Mouse (Mus musculus) telencephalon, adult 2 months (tissue): ENCODE measurements around the gene 2310046K23Rik.
A peak's percentile ranks its signal among the peaks of the same experiment; 100 is the strongest.
"Not testable (repeated sequence)": the region's sequence is repeated elsewhere in the genome, so short reads cannot be mapped to it uniquely, and the experiment has no call there.

ENCODE experiments used
- DNase-seq: peaks from one replicate; pipeline ENCODE4 v3.0.0-alpha.2; 2011; ENCODE audit warnings: low read depth, low spot score

The 2310046K23Rik gene

DNA sequence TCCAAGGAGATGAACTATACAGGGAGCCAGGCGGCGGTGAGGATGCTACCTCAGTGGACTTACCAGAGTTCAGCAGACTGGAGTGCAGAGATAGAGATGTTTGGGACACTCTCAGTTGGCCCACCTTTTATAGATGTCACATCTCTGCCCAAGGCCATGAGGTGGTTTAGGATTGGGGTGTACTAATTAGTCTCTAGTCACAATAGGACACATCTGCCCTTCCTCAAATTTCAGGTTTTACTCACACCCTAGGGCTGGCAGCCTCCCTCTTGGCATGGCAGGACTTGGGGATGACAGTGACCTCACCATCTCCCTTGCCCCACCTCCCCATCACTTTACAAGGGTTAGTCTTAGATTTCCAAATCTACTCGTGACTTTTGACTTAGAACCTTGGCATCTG lies at the start of gene 2310046K23Rik:
2310046K23Rik (minus strand) TSS at position 101 of the 400 bp plus-strand sequence.
- no peak for DNase-seq

DNA sequence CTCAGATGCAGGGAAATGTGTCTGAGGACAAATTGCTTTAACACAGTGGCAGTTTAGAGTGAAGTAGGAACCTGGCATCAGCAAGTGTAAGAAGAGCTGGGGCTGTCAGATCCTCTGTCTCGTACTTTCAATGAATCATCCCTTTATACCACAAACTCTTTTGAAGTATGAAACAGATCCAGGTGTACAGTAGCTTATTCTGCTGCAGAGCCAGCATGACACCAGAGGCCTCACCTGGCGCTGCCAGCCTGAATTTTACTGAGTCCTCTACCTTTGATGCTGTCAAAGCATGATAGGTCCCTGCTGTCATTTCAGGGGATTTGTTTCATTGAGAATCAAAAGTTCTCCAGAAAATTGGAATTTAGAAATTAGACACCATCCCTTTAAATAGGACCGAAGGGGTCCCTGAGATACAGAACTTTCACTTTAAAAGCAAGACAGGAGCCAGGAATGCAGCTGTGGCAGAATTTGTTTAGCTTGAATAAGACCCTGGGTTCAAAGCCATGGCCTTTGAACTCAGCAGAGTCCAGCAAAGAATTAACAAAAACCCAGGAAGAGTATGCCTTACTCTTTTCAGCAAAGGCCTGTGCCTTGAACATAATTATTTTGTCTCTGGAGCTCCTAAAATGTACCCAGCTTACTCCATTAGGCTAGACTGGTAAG lies 49.0 kb upstream of the 2310046K23Rik start:
- no peak for DNase-seq

DNA sequence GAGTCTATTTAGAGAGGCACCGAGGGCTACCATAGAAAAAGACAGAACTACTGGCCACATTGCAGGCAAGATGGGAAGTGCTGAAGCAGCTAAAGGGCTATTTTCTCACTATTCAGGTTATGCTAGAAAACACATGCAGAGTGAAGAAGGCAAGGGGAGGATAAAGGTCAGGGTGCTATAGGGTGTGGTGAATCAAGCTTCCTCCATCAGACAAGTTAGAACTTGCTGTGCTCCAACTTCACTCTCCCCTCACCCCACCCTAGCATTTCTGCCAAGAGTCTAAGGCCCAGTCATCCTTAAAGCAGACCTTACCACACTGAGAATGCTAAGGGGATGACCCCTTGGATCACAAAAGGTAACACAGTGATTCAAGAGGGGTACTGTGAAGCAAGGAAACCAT lies 45.2 kb upstream of the 2310046K23Rik start:
- no peak for DNase-seq

DNA sequence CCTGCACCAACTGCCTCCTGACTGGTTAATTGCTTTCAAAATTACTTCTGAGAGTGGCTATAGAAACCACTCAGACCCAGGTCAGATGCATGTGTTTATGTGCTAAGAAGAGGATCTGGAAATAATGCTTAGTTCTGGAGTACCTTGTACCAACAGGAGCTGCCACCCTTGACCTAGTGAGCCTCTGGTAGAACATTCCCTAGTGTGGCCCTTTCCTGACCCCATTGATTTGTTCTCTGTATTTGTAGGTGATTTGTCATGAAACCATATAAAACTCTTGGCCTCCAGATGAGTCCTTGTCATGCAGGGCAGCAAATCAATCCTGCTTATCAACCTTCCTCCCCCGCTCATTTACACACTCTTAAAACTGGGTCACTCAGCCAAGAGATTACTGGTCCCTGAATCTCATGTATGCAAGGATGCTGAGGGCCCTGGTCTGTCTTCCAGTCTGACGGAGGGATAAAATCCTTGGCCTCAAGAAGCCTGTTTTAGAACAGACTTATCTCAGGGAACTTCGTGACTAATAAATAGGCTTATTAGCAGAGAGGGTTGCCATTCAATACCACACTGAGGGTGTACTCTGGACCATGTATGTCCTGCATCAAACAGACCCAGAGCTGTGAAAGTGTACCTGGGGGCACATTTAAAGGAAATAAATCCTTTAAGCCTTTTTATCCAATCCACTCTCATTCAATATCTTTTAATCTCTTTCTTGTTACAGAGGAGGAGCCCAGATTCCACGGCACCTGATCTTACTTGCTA lies 44.5 kb upstream of the 2310046K23Rik start:
- DNase-seq: no peak

DNA sequence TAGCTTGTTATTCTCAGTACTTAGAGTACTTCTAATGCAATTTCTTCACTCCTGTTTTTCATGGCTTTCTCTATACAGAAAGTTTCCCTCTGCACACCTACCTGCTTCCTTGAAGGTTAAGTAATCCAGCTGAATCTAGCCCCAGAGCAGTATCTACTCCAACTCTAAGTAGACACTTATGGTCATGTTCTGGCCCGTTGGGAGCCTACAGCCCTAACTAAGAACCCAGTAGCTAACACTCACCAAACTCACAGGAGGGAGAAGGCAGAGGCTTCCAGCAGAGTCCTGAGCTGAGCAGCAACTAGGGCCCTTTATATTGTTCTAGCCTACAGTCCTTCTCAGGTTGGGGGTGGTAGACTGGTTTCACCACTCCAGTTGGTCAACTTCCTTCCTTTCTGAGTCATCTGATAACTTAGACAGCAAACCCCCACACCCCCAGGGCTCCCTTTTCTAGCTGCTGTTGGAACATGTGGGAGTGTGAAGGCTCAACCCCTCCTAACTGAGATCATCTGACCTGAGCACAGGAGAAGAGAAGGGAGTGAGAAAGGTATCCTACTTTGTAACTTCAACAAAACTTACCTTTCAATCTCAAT lies 39.2 kb upstream of the 2310046K23Rik start, which contains the start of gene Ivl:
Ivl (minus strand) TSS at position 287 of the 593 bp plus-strand sequence.
- no peak for DNase-seq

DNA sequence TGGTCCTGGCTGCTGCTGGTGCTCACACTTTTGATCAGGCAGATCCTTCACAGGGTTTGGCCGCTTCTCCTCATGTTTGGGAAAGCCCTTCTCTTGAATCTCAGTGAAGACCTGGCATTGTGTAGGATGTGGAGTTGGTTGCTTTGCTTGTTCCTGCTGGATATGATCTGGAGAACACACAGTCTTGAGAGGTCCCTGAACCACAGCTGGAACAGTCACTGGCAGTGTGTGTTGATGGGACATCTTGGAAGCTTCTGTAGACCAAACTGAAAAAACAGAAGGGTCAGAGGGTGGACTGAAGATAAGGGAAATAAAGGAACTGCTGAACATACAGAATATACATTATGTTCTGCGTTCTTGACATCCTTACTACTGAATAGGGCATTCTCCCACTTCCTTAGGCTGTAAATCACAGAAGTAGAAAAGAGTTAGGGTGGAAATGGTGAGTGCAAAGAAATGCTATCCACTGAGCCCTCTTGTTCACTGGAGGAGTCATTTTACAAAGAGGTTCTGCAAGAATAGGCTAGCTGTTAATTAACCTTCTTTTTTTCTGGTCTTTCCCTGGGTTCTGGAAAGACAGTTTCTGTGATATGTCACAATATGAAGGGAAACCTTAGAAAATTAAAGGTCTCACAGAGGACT lies 38.3 kb upstream of the 2310046K23Rik start:
- no peak for DNase-seq

DNA sequence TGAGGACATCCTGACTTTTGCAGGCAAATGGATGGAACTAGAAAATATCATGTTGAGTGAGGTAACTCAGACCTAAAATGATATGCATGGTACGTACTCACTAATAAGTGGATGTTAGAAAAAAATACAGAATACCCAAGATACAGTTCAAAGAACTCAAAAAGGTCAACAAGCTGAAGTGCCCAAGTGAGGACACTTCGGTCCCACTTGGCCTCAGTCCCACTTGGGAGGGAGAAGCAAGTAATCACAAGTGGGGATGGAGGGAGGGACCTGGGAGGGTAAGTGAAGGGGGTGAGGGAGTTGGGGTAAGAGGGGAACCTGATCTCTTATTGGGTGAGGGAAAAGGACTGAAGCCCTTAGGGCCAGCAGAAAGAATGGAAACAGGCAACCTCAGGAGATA lies 34.4 kb upstream of the 2310046K23Rik start:
- DNase-seq: no peak

DNA sequence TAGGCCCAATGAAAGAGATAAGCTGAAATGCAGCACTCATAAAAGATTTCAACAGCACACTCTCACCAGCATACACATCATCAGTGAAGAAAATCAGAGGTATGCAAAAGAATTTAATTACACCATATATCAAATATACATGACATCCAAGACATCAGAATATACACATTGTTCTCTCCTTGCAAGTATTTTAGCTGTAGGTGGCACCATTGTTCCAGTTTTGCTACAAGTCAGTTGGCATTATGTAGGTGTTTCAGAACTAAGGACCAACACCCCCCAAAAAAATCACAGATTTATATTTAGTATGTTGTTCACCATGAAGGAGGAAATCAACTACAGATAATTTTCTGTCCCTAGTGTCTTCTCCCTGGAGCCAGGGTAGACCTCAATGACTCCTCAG lies 31.1 kb upstream of the 2310046K23Rik start:
- no peak for DNase-seq

DNA sequence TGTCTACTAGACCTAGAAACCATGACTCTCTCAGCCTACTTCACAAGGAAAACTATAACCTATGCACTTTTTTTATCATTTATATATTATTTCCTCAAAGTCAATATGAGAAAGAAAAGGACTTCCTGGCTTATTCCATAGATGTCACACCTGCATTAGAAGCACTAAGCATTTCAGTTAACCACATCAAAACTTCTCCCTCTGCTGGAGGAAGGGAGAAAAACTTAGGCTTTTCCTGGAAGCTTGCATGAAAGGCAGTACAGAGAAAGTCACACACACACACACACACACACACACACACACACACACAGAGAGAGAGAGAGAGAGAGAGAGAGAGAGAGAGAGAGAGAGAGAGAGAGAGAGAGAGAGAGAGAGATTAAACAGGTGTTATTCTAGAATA lies 22.0 kb downstream of the 2310046K23Rik start:
- peak; percentile 40 for DNase-seq

DNA sequence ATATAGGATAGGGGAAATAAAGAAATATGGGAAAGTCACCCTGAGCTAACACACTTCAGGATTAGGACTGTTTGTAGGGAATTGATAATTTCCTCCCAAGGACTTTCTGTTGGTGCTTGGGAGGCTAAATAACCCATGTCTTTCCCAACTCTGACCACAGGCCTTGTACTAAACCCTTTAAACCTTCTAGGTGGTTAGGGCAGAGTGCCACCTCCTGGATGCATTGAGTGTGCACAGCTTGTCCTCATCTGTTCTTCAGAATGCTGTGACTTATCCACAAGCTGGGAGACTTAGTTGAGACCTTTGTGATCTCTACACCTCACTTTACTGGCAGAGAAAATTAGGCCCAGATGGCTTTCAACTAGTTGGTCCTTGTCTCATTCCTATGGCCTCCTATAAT lies 23.5 kb downstream of the 2310046K23Rik start:
- no peak for DNase-seq

DNA sequence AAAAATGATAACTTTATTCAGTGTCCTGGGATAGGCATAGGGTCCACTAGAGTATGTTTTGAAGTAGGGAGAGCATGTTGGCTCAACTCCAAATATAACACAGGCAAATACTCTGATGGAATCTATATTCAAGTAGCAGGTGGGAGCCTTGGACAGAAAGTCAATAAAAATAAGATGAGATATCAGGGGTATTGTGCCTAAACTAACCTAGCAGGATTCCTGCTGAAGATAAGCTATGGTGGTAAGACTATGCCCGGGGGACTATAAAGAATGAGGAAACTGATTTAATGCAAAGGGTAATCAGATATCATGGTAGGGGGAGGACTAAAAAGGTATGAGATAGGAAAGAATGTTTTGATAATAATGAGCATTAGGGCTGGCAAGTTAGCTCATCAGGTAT lies 26.1 kb downstream of the 2310046K23Rik start:
- no peak for DNase-seq

DNA sequence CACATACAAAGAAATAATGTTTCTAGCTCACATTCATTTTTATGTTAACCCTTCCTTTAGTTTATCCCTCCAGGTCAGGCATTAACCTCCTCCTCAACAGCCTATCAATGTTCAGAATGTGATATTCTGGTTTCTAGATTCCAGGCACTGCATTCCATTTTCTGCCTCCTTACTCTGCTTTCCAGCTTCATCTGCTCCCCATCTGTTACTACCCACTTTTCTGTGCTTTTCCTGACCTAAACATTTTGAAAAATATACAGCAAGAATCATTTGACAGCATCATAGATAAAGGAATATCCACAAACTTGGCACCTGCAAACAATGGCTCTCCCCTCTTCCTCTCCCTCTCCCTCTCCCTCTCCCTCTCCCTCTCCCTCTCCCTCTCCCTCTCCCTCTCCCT lies 30.8 kb downstream of the 2310046K23Rik start:
- DNase-seq: no peak

DNA sequence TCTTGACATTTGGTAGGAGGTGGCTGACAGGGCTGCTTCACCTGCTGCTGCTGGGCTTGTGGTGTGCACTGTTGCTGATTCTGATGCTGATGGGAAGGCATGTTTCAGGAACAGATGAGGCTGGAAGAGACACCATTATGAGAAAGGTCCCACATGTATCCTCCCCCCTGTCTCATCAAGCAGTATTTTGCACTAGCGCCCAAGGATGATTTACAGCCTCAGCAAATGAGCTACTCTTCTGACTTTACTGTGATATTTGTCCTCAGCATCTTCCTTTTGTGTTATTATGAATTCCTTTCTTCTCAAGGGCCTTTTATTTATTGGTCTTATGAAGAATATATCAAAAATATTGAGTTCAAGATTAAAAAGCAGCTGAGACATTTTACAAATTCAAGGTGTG lies 33.9 kb downstream of the 2310046K23Rik start, which contains the start of gene Sprr4:
Sprr4 (minus strand) TSS at position 101 of the 400 bp plus-strand sequence.
- no peak for DNase-seq

DNA sequence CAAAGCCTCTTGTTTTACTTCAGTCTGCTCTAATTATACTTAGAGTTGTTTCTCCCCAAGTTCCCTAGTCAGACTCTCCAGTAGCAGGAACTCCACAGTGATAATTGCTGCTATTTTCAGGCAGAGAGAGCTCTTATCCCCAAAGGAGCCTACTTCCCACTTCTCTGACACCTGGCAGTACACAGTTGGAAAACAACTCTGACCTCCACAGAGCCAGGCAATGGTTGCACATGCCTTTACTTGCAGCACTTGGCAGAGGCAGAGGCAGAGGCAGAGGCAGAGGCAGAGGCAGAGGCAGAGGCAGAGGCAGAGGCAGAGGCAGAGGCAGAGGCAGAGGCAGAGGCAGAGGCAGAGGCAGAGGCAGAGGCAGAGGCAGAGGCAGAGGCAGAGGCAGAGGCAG lies 44.0 kb downstream of the 2310046K23Rik start:
- not testable (repeated sequence) for DNase-seq

DNA sequence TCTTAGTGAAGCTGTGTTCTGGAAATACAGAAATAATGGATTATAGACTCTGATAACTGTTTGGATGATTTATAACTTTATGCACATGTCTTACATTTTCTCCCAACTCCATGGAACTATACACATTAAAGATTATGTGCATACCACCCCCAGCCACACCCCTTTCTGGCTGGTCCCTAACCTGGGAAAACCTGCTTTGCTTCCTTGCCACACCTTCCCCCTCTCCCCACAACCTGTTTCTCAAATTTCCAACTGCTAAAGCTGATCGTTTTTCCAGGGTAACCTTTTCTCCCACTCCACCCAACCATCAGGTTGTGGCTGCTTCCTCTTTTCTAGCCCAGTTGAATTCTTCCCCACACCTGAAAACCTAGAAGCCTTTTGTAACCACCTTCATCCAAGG lies 48.0 kb downstream of the 2310046K23Rik start:
- no peak for DNase-seq

DNA sequence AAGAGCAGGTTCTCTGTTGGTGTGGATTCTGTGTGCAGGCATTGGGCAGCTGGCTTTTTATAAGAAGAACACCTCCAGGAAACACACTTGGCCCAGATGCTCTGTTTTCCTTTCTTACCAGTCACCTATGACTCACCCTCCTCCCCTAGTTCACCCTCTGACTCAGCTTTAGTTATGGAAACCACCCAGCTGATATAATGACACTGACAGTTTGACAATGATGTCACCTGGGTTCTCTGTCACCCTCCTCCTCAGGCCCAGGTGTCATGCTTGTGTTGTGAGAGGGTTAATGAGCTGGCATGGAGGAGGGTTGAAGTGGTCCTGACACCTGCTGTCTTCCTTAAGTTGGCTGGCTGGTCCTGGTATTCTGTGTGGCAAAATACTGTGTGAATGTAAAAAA lies 48.4 kb downstream of the 2310046K23Rik start, which contains the start of gene Sprr1a:
Sprr1a (minus strand) TSS at position 33 of the 400 bp plus-strand sequence.
- no peak for DNase-seq
